Mouse (Mus musculus): Measurements from ENCODE around the gene Cd59b.

Cd59b gene

GRCm38 (mm10) chr2:104120312-104120711, 50.7 kb downstream of the Cd59b start:
- DNase-seq = no peak

DNA sequence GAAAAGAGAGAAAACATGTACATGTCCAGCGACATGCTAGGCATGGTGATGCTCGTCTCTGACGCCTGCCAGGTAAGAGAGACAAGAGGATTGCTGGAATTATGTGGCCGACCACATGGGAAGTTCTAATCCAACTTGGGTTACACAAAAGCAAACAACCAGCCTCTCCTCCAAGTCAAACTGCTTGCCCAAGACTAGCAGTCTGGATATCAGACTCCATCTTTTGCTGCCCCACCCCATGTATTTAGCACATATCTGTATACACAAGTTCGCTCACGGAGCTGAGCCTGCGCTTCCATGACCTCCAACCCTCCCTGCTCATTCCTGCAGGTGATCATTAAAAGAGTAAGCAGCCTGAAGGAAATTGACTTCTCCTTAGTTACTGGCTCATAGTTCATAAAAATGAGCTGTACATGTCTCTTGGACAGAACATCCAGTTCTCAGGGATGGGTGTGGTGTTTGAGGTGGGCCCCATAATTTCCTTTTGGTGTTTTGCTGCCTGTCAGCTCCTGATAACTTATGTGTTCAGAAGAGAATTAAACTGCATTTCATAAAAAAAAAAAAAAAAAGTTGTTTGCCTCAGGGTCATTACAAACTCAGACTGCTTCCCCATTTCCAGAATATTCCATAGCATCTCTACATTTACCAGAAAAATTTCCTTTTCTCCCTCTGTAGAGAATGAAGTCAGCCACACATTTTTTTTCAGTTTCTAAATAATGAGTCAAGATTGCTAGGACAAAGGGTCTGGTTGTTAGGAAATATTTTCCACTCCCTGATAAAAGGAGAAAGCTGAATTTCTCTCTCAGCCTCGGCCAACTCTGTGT, 52.2 kb downstream of the Cd59b start:
- no peak for DNase-seq

GRCm38 (mm10) chr2:104122505-104123378, 53.1 kb downstream of the Cd59b start, which contains the start of gene A930018P22Rik:
Gene A930018P22Rik (plus strand): TSS chr2:104122769.
- DNase-seq = peak; percentile 85 to 87

- peak; percentile 4 to 7 for DNase-seq
These were observed 53.9 kb downstream of the Cd59b start for GRCm38 (mm10) chr2:104123540-104123939.

GRCm38 (mm10) chr2:104124071-104124470, 54.4 kb downstream of the Cd59b start:
- DNase-seq = no peak

DNA sequence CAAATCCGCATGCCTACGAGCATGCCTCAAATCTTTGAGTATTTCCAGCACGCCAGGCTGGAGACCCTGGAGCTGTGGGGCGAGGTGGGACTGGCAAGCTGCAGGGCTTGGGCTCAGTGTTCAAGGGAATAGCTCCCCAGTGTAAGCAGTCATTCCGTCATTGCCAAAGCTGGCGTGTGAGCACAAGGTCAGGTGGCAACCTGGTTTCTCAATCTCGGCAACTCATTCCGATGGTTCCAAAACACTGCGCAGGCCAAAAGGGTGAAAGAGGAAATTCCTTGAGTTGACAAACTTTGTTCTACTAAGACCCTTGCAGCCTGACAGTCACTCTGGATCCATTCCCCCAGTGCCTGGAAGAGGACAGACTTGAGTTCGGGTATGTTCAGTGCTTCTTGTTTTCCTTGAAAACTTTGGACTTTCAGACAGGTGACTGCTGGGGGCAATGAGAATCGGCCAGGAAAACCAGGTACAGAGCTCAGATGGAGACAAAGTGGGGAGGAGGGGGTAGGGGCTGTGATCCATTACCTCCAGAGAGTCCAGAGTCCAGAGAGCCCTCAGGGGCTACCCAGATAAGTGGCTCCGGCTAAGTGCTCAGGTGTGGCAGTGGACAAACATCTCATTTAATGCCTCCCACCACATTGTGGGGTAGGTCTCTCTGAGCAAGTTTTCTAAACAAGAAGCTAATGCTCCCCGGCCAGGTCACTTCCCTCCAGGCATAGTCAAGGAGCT, 59.3 kb downstream of the Cd59b start:
- DNase-seq = no peak

- DNase-seq = no peak
These were observed 60.5 kb downstream of the Cd59b start for GRCm38 (mm10) chr2:104130165-104130564.

- DNase-seq = peak; percentile 58 to 62
These were observed 61.3 kb downstream of the Cd59b start for GRCm38 (mm10) chr2:104130969-104131368.

GRCm38 (mm10) chr2:104132266-104132859, 62.7 kb downstream of the Cd59b start:
- no peak for DNase-seq

DNA sequence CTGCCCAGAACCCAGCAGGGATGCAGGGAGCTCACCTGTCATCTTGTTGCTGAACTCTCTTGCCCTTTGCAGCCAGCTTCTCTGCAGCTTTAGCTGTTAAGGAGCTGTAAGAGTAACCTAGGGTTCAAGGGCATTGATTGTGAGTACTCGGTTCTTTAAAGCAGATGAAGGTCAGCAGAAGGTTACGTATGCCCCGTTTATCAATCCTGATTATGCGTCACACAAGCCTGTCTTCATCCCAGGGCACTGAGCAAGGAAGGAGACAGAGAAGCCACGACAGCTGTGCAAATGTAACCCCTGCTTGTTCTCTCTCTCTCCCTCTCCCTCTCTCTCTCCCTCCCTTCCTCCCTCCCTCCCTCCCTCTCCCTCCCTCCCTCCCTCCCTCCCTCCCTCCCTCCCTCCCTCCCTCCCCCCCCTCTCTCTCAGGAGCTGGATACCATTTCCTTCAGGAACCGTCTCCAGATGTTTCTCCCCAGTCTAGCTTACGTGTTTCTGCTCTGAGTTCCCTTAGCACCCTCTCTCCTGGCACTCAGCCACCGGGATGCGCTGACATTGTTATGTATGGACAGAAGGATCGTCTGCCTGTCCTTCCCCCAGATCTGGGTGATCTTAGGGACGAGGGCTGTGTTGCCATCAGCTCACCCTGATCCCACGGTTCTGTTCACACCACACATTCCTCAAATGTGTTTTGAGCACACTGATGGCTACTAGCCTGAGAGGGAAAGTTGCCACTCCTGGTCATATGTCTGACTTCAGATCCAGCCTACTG, 63.6 kb downstream of the Cd59b start:
- no peak for DNase-seq

GRCm38 (mm10) chr2:104134150-104135056, 64.8 kb downstream of the Cd59b start:
- peak; percentile 56 to 58 for DNase-seq

DNA sequence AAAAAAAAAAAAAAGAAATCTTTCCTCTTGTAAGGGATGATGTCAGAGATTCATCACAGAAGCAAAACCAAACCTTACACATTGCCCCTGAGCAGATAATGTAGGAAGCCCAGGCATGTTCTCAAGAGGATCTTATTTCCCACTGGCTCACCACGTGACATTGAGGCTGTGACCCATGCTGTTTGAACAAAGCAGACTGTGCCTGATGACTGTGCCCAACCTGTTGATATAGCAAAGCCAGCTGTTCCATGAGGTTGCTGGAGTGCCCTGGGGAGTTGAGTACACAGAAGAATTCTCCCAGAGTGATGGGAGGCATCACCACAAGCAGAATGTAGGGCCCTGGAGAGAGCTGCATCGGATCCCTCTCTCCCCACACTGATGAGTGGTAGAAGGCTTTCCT, 66.3 kb downstream of the Cd59b start:
- no peak for DNase-seq

Data from B cell, adult 2 months (primary cell).